Mouse (Mus musculus) kidney, adult 2 months (tissue): ENCODE measurements around the gene Ankrd13a.

Source experiments
- CTCF ChIP-seq: fragments of 200-500 bp; conservative IDR thresholded peaks from 2 replicates; pipeline ENCODE4 v1.5.1; 2011; ENCODE audit warnings: low read depth, mild to moderate bottlenecking, control low read depth, low read length, moderate library complexity, mixed read lengths; ENCODE audit not compliant: insufficient read depth, insufficient read length
- POLR2A ChIP-seq: fragments of 200-500 bp; IDR thresholded peaks from one replicate; pipeline ENCODE4 v1.6.1; 2011; ENCODE audit warnings: low read depth, low read length, control low read depth

DNA sequence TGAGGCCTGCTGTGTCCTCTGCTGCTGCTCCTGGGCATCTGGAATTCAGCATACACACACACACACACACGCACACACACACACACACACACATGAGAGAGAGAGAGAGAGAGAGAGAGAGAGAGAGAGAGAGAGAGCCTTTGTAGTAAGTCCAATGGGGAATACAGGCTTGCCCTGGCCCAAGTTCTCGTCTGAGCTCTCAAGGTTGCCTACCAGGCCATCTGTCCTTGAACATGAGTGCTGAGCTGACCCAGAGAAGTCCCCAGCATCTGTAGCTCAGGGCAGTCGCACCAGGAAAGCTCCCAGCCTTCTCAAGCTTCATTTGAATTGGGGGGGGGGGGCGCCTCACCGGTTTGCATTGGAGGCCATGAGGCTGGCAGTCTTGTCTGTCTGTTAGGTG, 10.7 kb downstream of the Ankrd13a start:
- TF ChIP-seq CTCF (no peak), POLR2A (no peak)
